Mouse (Mus musculus) G1E (cell line): ENCODE results near the gene Macrod2.

Source experiments
- CTCF ChIP-seq: IDR thresholded peaks from 2 replicates; pipeline ENCODE4 v1.5.1; 2012; ENCODE audit warnings: low read depth, low read length, inconsistent platforms, mixed read lengths
- POLR2AphosphoS5 ChIP-seq: IDR thresholded peaks from 2 replicates; pipeline ENCODE4 v1.6.1; 2012; ENCODE audit warnings: low read depth, low read length, inconsistent platforms; ENCODE audit not compliant: insufficient replicate concordance

GRCm38 (mm10) chr2:140905331-140905730 lies 510.2 kb downstream of the Macrod2 start:
- no peak for TF ChIP-seq CTCF
- TF ChIP-seq POLR2AphosphoS5: no peak
